Mouse (Mus musculus) lung, embryonic 14.5 days (tissue): ENCODE measurements at regions not wholly inside any gene's neighbourhood (a gene's known extent, or its start where the extent isn't known, plus 50 kb on each side); places are given as distances from the start of the nearest gene placed in this dataset.

ENCODE experiments used
- ATAC-seq: fragments of 200-750 bp; cut with Nextera tagmentation; 2 replicates; pipeline ENCODE4 v1.8.0; 2017; ENCODE audit warnings: mild to moderate bottlenecking, moderate TSS enrichment, moderate library complexity; ENCODE audit not compliant: insufficient read depth
- DNase-seq: peaks from one replicate; pipeline ENCODE4 v3.0.0-alpha.2; 2015
- H3K27ac ChIP-seq: fragments of 300-500 bp; sonication (generic); 2 replicates; pipeline ENCODE4 v1.5.1; 2014; ENCODE audit warnings: low read depth, mild to moderate bottlenecking, moderate library complexity
- H3K27me3 ChIP-seq: fragments of 300-500 bp; sonication (generic); 2 replicates; pipeline ENCODE4 v1.6.1; 2014; ENCODE audit warnings: low read length, control low read depth; ENCODE audit not compliant: insufficient read depth
- H3K36me3 ChIP-seq: fragments of 300-500 bp; sonication (generic); 2 replicates; pipeline ENCODE4 v1.6.1; 2014; ENCODE audit warnings: control low read depth; ENCODE audit not compliant: insufficient read depth
- H3K4me1 ChIP-seq: fragments of 300-500 bp; sonication (generic); 2 replicates; pipeline ENCODE4 v1.6.1; 2014; ENCODE audit warnings: antibody characterized with exemption, control low read depth; ENCODE audit not compliant: insufficient read depth
- H3K4me2 ChIP-seq: fragments of 300-500 bp; sonication (generic); 2 replicates; pipeline ENCODE4 v1.6.1; 2014; ENCODE audit warnings: mild to moderate bottlenecking
- H3K4me3 ChIP-seq: fragments of 300-500 bp; sonication (generic); 2 replicates; pipeline ENCODE4 v1.5.1; 2014; ENCODE audit warnings: low read depth, low read length
- H3K9ac ChIP-seq: fragments of 300-500 bp; sonication (generic); 2 replicates; pipeline ENCODE4 v1.6.1; 2014
- H3K9me3 ChIP-seq: fragments of 300-500 bp; sonication (generic); 2 replicates; pipeline ENCODE4 v1.6.1; 2016; ENCODE audit warnings: low read depth, low read length, control low read depth
- CTCF ChIP-seq: IDR thresholded peaks from 2 replicates; pipeline ENCODE4 v1.5.1; 2016; ENCODE audit warnings: antibody characterized with exemption, low read depth
- WGBS: fragments of 180-500 bp; shearing (Covaris S2); extraction: QIAGEN DNeasy Blood & Tissue Kit; methylation state at CpG from one replicate; pipeline ENCODE4 v1.1.7; 2014; 5-methylcytosine and 5-hydroxymethylcytosine counted together

DNA sequence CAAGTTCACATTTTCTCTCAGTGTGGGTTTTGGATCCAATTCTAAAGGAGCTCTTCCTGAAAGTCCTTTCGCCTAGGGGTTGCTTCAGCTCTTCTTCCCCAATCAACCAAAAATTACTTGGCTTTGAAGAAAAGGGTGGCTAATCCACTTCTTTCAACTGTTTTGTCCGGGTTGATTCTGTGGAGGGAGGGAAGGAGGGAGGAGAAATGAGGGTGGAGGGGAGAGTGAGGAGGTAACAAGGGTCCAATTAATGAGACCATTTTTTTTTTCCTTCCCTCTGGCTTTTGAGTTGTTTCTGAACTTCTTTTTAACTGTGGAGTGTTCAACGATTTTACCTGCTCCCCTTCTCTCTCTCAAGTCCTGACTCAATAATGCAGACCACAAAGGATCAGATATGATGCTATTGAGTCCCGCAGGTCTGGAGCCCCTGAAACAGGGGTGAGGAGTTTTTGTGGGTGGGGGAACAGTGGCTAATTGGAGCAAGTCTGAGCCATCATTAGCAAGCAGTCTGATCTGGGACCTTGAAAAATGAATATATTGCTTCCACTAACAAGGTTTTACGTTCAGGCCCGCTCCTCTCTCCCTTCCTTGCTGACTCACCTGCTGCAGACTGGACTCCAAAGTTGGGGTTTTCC, 61.0 kb upstream of the Nepro start:
- H3K27ac ChIP-seq: no peak overlapping the region
- 83% methylated on average over 6 of the region's 6 CpGs for WGBS
- H3K4me1 ChIP-seq: no peaks in the 10 kb centered on the region
- no peaks in the 10 kb centered on the region for H3K36me3 ChIP-seq
- no peak overlapping the region for H3K4me2 ChIP-seq
- H3K9me3 ChIP-seq: no peaks in the 10 kb centered on the region
- H3K9ac ChIP-seq: no peak overlapping the region
- ATAC-seq (no peak), DNase-seq (no peak)
- TF ChIP-seq CTCF: no peak
- no peak overlapping the region for H3K4me3 ChIP-seq
- no peaks in the 10 kb centered on the region for H3K27me3 ChIP-seq

DNA sequence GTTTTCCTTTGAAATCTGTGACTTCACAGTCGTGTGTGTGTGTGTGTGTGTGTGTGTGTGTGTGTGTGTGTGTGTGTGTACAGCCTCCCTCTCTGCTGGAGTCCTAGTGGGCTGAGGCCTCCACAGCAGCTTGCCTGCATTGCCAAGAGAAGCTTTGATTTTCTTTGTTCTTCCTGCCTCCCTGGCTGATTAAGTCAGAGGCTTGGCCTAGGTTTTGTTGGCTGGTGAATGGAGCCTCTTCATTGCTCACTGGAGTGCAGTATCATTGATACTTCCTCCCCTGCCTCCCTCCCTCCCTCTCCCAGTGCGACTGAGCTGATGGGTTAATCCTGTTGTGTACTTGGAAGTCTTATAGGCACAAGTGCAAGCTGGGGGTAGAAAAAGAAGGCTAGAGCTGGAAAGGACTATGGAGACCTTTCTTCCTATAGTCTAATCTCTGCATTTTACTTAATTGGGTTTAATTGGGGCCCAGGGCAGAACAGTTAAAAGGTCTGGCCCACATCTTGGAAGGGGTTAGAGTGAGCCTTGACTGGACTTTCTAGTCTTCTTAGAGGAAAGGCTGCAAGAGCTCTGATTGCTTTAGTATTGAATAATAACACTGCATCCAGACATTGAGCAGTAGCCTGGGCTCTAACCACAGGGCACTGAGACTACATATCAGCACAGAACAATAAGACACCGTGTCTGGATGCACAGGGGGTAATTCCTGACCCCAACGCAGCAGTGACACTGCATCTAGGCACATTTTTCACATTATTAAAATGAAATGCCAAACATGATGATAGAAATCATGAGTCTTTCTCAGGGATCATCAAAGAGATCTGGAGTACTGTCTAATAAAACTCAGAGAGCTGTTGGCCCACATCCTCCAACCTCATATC, 62.9 kb upstream of the Nepro start:
- Histone ChIP-seq H3K27ac (no peak overlapping the region), H3K27me3 (no peaks in the 10 kb centered on the region), H3K4me3 (no peak overlapping the region), H3K9ac (no peak overlapping the region), H3K9me3 (no peaks in the 10 kb centered on the region), H3K4me2 (no peak overlapping the region), H3K4me1 (no peaks in the 10 kb centered on the region), H3K36me3 (no peaks in the 10 kb centered on the region)
- DNase-seq (no peak), ATAC-seq (no peak)
- whole genome bisulfite sequencing: 60% methylated on average over 4 of the region's 4 CpGs
- TF ChIP-seq CTCF: no peak

DNA sequence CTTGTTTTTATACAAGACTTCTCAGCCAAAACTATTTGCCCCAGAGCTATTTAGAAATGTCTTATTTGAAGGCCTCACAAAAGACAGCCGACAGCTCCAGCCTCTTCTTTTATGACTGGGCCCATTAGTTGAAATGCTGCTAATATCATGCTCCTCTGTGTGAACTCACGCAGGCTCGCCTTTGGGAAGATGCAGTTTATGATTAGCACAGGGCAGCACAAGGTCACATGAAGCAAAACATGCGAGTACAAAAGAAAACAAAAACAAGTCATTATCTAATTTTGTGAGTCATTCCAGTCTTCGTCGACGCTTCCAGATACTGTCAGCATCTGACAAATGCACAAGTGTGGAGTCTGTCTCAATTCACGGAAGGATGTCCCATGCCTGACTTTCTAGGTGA, 65.8 kb upstream of the Nepro start:
- no peak for ATAC-seq
- 61% methylated on average over 8 of the region's 8 CpGs for WGBS
- Histone ChIP-seq H3K4me1 (no peaks in the 10 kb centered on the region), H3K36me3 (no peaks in the 10 kb centered on the region), H3K4me2 (no peak overlapping the region), H3K9ac (no peak overlapping the region), H3K27ac (no peak overlapping the region), H3K9me3 (no peaks in the 10 kb centered on the region), H3K4me3 (no peak overlapping the region), H3K27me3 (no peaks in the 10 kb centered on the region)
- no peak for DNase-seq
- TF ChIP-seq CTCF: no peak

DNA sequence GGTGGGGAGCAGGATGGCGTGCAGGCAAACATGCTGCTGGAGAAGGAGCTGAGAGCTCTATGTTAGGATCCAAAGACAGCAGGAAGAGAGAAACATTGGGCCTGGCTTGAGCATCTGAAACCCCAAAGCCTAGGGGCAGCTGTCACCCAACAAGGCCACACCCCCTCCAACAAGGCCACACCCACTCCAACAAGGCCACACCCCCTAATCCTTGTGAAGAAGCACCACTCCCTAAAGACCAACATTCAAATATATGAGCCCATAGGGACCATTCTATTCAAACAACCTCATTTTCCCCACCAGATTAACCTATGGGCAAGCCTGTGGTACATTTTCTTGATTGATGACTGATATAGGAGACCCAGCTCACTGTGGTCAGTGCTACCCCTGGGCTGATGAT, 67.9 kb upstream of the Nepro start:
- no peak overlapping the region for H3K9ac ChIP-seq
- DNase-seq: no peak
- WGBS: 97% methylated on average over 1 of the region's 1 CpGs

DNA sequence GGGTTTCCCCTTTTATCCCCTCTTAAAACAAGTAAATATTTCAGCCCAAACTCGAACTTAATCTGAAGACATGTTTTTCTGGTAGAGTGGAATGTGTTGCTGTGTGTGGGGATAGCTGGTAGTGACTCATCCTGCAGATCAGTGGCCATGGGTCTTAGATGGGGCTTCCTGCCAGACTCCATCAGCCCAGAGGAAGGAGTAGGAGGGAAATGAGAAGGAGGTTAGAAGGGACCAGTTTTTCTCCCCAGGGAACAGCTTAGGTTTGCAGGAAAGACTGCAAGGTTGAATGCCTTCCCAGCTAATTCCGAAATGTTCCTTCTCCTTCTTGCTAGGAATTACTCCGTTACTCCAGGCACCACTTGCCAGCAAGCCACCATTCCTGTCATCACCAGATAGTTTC, 68.8 kb upstream of the Nepro start:
- DNase-seq: no peak
- TF ChIP-seq CTCF: no peak
- 68% methylated on average over 3 of the region's 3 CpGs for WGBS

More for the DNA sequence above, 67.9 kb upstream of the Nepro start:
- no peak for TF ChIP-seq CTCF
- Histone ChIP-seq H3K36me3 (no peaks in the 10 kb centered on the region), H3K4me3 (no peak overlapping the region), H3K27ac (no peak overlapping the region), H3K4me1 (no peaks in the 10 kb centered on the region), H3K27me3 (no peaks in the 10 kb centered on the region), H3K9me3 (no peaks in the 10 kb centered on the region), H3K4me2 (no peak overlapping the region)
- ATAC-seq: no peak

DNA sequence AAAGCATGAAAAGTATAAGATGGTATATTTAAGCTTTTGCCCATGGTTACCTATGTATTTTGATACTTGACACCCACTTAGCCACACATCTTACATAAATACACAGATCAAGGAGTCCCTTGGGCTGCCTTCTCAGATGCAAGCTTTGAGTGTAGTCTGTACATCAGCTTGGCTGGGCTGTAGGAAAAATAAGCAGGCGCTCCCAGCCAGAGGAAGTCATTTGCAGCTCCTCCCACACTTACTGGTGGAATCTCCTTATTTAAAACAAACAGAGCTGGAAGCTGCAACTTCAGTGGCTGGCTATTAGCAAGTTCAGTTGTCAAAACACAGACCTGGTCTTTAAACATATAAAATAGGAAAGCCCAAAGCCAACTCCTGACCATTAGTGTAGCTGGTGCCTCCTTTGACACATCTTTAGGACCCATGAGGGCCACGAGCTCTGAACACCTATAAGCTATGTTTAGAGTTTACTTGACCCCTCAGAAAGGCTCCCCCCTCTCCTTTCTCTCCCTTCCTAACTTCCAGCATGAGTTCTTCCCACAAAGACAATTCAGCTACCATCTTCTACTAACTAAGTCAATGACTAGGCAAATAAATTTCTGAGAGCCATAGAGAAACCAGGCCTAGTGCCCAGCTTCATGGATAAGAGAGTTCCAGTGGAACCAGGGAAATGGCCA, 75.4 kb upstream of the Nepro start:
- Histone ChIP-seq H3K4me3 (no peak overlapping the region), H3K4me2 (no peak overlapping the region), H3K9me3 (no peaks in the 10 kb centered on the region), H3K9ac (no peak overlapping the region), H3K27ac (peak overlapping the region; percentile 71), H3K36me3 (no peaks in the 10 kb centered on the region), H3K27me3 (no peaks in the 10 kb centered on the region), H3K4me1 (peaks cover 4% of the 10 kb centered on the region; the same call in 1 of the 2 replicates)
- peak; percentile 80 for ATAC-seq
- DNase-seq: peak; percentile 85
- whole genome bisulfite sequencing: 17% methylated on average over 2 of the region's 2 CpGs
- TF ChIP-seq CTCF: no peak

More for the DNA sequence above, 68.8 kb upstream of the Nepro start:
- no peak for ATAC-seq
- Histone ChIP-seq H3K4me1 (no peaks in the 10 kb centered on the region), H3K4me2 (no peak overlapping the region), H3K4me3 (no peak overlapping the region), H3K36me3 (no peaks in the 10 kb centered on the region), H3K27ac (no peak overlapping the region), H3K9ac (no peak overlapping the region), H3K27me3 (no peaks in the 10 kb centered on the region), H3K9me3 (no peaks in the 10 kb centered on the region)

DNA sequence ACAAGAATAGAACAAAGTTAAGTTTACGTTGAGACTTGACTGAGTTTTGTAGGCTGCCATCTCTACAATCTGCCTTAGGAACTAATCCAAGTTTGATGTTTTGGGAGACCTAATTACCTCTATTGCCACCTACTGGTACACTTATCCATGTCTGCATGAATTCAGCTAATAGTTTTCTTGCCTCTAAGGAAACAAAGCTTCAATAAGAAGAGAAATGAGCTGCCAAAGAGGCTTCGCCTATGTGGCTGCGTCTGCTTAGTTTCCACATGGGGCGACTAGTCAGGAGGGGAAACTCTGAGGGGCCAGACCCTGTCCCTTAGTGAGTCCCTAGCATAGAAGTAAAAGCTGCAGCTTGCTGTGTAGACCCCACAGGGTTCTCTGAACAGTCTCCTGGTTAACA, 80.1 kb upstream of the Nepro start:
- peak overlapping the region; percentile 51; the same call in 1 of the 2 replicates for H3K27ac ChIP-seq

More for the DNA sequence above, 80.1 kb upstream of the Nepro start:
- Histone ChIP-seq H3K9me3 (no peaks in the 10 kb centered on the region), H3K4me2 (no peak overlapping the region), H3K9ac (no peak overlapping the region), H3K4me1 (peaks cover 3% of the 10 kb centered on the region; the same call in 1 of the 2 replicates), H3K27me3 (no peaks in the 10 kb centered on the region), H3K4me3 (no peak overlapping the region), H3K36me3 (no peaks in the 10 kb centered on the region)
- DNase-seq (peak; percentile 91), ATAC-seq (peak; percentile 62)
- 9% methylated on average over 4 of the region's 4 CpGs for WGBS
- TF ChIP-seq CTCF: peak; percentile 73
